Mouse (Mus musculus) natural killer cell, adult 2 months (primary cell): ENCODE results near the gene Col6a2.

Experiments used
- DNase-seq, 2 experiments: peaks; one replicate each; pipeline ENCODE4 v3.0.0; 2022; ENCODE audit warnings: low spot score in 2 of 2

Col6a2 gene

GRCm38 (mm10) chr10:76636601-76637000, 13.2 kb upstream of the Col6a2 start:
- DNase-seq = no peak

- no peak for DNase-seq
Observed at GRCm38 (mm10) chr10:76636026-76636425, 12.6 kb upstream of the Col6a2 start.

- DNase-seq = no peak
Observed at GRCm38 (mm10) chr10:76634584-76634983, 11.2 kb upstream of the Col6a2 start.

- DNase-seq = no peak
Observed at GRCm38 (mm10) chr10:76634094-76634571, 10.7 kb upstream of the Col6a2 start.

GRCm38 (mm10) chr10:76632630-76633029, 9.2 kb upstream of the Col6a2 start:
- DNase-seq = no peak

GRCm38 (mm10) chr10:76630657-76631056, 7.2 kb upstream of the Col6a2 start:
- no peak for DNase-seq

- no peak for DNase-seq
Observed at GRCm38 (mm10) chr10:76627714-76628113, 4.3 kb upstream of the Col6a2 start.

GRCm38 (mm10) chr10:76624903-76625302, 1.5 kb upstream of the Col6a2 start:
- DNase-seq = no peak

GRCm38 (mm10) chr10:76623734-76624133, 304 bp upstream of the Col6a2 start:
- no peak for DNase-seq

- no peak for DNase-seq
Observed at GRCm38 (mm10) chr10:76622411-76622810, 1.0 kb downstream of the Col6a2 start.

- DNase-seq = no peak
Observed at GRCm38 (mm10) chr10:76612473-76612872, 11.0 kb downstream of the Col6a2 start.

GRCm38 (mm10) chr10:76602690-76603089, 20.7 kb downstream of the Col6a2 start:
- no peak for DNase-seq

- no peak for DNase-seq
Observed at GRCm38 (mm10) chr10:76596338-76596737, 27.1 kb downstream of the Col6a2 start.

GRCm38 (mm10) chr10:76590197-76590596, 33.2 kb downstream of the Col6a2 start:
- DNase-seq = no peak

GRCm38 (mm10) chr10:76586190-76586589, 37.2 kb downstream of the Col6a2 start:
- no peak for DNase-seq

GRCm38 (mm10) chr10:76584138-76584537, 39.3 kb downstream of the Col6a2 start:
- no peak for DNase-seq

GRCm38 (mm10) chr10:76576920-76577319, 46.5 kb downstream of the Col6a2 start:
- no peak for DNase-seq

GRCm38 (mm10) chr10:76575374-76575773, 48.1 kb downstream of the Col6a2 start, which contains the start of gene Ftcd:
Ftcd (plus strand) TSS chr10:76575648.
- no peak for DNase-seq

- no peak for DNase-seq
Observed at GRCm38 (mm10) chr10:76572151-76572550, 51.3 kb downstream of the Col6a2 start.

- DNase-seq = no peak
Observed at GRCm38 (mm10) chr10:76571070-76571469, 52.4 kb downstream of the Col6a2 start.

GRCm38 (mm10) chr10:76569996-76570685, 53.3 kb downstream of the Col6a2 start:
- no peak for DNase-seq

GRCm38 (mm10) chr10:76561972-76562371, 61.5 kb downstream of the Col6a2 start, which contains the start of gene Spatc1l:
Spatc1l (plus strand) TSS chr10:76562272.
- no peak for DNase-seq

GRCm38 (mm10) chr10:76554061-76554460, 69.4 kb downstream of the Col6a2 start:
- no peak for DNase-seq

GRCm38 (mm10) chr10:76551556-76551955, 71.9 kb downstream of the Col6a2 start:
- DNase-seq = no peak
